Mouse (Mus musculus): ENCODE results near the gene Aknad1.

The Aknad1 gene

DNA sequence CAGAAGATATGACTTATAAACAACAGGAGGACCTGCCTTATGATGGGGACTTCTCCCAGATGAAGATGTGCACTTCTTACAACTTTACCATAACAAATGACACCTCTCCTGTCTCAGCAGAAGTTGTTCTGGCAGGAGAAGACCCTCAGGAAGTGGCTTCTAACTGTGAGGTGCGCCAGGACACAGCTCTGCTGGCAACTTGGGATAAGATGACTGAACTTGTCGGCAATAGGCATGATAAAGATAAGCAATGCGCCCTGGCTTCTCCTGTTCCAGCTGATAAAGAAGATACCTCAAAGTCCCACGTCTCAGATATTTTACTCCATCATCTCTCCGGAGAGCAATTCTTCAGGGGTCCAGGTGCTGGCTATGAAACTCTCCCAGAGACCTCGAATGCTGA, 12.2 kb downstream of the Aknad1 start:
- no peak for DNase-seq (ENCODE audit: low spot score)

DNA sequence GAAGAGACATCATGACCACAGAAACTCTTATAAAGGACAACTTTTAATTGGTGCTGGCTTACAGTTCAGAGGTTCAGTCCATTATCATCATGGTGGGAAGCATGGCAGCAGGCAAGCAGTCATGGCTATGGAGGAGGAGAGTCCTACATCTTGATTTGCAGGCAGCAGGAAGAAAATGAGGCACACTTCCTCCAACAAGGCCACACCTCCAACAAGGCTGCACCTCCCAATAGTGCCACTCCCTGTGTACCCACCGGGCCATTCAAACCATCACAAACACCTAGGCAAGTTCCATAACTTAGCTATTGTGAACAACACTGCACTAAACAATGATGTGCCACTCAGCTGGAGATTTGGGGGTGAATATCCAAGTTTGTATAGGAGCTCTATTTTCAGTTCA, 15.1 kb downstream of the Aknad1 start:
- DNase-seq (ENCODE audit: low spot score) = no peak

GRCm38 (mm10) chr3:108755542-108755941, 16.1 kb downstream of the Aknad1 start:
- DNase-seq (ENCODE audit: low spot score) = no peak

DNA sequence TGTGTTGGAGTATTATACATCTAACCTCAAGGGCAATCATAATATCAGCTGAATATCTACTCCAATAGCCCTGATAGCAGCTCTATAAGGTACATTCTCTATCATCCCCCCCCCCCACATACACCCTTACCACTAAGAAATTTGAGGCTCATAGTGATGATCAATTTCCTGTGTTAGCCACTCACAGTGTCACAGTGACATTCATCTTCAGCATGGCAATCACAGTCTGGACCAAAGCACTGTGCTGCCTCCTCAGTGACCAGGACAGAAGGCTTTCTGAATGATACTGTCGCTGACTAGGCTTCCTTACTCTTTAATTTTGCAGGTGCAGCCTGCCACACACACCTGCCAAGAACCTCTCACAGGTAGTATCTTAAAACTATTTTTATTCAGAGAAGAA, 16.7 kb downstream of the Aknad1 start:
- no peak for DNase-seq (ENCODE audit: low spot score)

DNA sequence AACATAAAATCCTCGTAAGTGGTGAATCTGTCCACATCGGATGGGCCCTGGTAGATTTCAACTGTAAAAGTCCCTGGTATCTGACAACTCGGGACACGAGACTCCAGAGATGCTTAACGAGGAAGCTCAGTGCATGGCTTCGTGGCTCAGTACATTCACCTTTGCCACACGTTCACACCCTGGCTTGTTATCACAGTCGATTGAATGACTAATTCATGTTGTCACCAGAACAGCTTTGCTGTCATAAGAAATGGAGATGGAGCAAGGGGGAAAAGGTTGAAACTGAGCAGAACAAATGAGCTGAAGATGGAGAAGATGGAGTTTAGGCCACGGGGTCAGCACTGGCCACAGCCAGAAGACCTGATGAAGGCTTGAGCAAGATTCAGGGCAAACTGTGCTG, 18.1 kb downstream of the Aknad1 start:
- DNase-seq (ENCODE audit: low spot score) = no peak

GRCm38 (mm10) chr3:108759566-108760420, 20.3 kb downstream of the Aknad1 start:
- no peak for DNase-seq (ENCODE audit: low spot score)

GRCm38 (mm10) chr3:108762597-108763111, 23.2 kb downstream of the Aknad1 start:
- DNase-seq (ENCODE audit: low spot score) = no peak

- no peak for DNase-seq (ENCODE audit: low spot score)
Observed at GRCm38 (mm10) chr3:108763691-108764090, 24.2 kb downstream of the Aknad1 start.

DNA sequence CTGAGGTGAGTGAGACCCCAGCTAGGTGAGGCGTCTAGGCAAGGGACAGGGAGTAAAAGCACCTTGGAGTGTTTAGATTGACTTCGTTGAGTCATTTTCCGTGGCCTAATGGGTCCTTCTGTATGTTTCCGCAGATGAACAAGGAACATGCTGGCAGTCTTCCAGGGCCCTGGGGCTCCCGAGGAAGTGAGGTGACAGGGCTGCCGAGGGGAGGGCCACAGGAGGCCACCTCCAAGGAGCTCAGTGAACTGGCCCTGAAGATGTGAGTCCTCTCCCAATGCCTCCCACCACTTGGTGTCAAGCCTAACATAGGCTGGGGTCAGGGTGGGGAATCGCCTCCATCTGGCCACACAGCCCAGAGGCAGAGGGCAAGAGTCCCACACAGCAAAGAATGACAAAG, 25.5 kb downstream of the Aknad1 start:
- no peak for DNase-seq (ENCODE audit: low spot score)

DNA sequence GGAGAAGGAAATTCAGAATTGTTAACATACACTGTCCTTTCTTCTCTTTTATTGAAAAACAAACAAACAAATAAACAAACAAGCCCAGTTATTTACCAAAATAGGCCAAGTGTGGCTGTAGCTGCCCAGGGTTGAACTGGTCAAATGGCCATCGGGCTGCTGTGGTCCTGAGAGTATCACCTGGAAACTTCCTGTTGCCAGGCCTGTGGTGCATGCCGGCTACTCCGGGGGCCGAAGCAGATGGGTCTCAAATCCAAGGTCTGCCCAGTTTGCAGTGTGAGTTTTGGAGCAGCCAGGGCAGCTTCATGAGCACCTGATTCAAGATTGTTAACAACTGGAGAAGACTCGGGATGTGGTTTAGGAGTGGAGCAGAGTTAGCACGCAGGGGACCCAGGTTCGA, 26.0 kb downstream of the Aknad1 start:
- DNase-seq (ENCODE audit: low spot score) = no peak

- no peak for DNase-seq (ENCODE audit: low spot score)
Observed at GRCm38 (mm10) chr3:108766943-108767342, 27.5 kb downstream of the Aknad1 start.

GRCm38 (mm10) chr3:108767416-108767815, 28.0 kb downstream of the Aknad1 start:
- DNase-seq (ENCODE audit: low spot score) = no peak

GRCm38 (mm10) chr3:108769547-108769946, 30.1 kb downstream of the Aknad1 start:
- no peak for DNase-seq (ENCODE audit: low spot score)

DNA sequence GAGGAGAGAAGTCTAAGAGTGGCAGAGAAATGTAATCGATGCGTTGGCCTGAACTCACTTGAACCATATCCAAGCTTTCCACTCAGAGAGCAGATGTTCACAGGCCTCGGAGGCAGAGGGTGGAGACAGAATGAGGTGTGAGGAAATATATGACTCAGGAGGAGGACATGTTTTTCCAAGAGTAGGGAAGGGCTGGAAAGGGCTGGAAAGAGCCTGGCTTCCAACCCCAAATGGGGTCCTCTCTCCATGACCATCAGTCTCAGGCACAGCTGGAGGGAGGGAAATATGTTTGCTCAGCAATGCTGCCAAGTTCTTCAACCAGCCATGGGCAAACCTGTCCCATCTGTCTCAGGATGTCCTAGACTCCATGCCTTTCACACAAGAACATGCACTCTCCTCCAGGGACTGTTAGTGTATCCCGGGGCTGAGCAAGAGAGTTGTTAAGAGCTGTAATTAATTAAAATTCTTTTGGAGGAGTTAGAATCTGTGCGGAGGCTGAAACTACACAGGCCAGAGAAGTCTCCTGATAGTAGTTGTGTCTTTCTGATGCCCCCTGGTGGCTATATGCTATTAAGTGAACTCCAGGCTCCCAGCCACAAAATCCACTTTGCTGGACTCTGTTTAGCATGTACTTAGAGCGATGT, 31.4 kb downstream of the Aknad1 start:
- DNase-seq (ENCODE audit: low spot score) = peak; percentile 56

DNA sequence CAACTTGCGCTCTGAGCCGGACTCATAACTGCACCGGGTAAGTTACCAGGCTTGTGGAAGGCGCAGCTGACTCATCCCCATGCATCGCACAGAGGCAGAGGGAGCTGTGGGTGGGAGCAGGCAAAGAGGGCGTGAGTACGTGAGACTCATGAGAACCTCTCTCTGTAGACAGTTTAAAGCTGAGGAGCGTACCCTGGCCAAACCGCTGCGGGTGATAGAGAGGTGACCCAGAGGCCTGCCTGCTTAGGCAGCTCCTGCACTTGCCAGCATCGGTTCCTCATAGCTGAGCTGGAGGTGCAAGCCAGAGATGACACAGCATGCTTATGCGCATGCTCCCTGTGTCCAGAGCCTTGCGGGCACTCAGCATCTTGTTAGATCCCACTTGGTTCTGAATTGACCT, 32.8 kb downstream of the Aknad1 start:
- peak; percentile 34 for DNase-seq (ENCODE audit: low spot score)

DNA sequence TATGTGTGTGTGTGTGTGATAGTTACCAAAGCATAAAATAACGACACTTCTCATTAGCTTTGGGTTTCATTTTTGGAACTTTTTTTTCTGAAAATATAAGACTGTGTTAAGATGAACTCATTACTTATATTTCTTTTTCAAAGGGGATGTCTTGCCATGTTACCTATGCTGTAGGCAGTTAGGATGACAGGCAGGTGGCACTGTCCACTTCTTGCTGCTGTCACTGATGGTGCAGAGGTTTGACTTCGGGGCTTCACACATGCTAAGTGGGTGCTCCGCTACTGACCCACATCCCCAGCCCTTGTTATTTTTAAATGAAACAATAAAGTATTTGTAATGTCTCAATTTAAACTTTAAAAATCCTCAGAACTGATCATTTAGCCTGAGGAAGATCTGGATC, 33.4 kb downstream of the Aknad1 start:
- DNase-seq (ENCODE audit: low spot score) = no peak

- no peak for DNase-seq (ENCODE audit: low spot score)
Observed at GRCm38 (mm10) chr3:108778761-108779540, 39.5 kb downstream of the Aknad1 start.

GRCm38 (mm10) chr3:108781238-108781883, 41.9 kb downstream of the Aknad1 start:
- DNase-seq (ENCODE audit: low spot score) = peak; percentile 45

- DNase-seq (ENCODE audit: low spot score) = no peak
Observed at GRCm38 (mm10) chr3:108781884-108782270, 42.4 kb downstream of the Aknad1 start.

DNA sequence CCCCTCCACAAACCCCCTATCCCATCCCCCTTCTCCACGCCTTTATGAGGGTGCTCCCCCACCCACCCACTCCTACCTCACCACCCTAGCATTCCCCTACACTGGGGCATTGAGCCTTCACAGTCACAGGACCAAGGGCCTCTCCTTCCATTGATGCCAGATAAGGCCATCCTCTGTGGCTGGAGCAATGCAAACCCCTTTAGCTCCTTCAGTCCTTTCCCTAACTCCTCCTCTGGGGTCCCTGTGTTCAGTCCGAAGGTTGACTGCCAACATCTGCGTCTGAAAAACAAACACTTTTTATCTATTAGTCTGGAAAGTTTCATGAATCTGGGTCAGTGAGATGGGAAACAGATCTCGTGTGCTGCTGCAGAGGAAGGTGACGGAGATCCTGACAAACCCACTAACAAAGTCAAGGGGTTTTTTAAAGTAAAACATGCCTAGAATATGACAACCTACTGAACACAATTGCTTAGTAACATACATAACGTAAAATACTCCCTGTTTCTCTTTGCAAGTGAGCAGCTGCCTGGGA, 43.0 kb downstream of the Aknad1 start:
- DNase-seq (ENCODE audit: low spot score) = no peak

DNA sequence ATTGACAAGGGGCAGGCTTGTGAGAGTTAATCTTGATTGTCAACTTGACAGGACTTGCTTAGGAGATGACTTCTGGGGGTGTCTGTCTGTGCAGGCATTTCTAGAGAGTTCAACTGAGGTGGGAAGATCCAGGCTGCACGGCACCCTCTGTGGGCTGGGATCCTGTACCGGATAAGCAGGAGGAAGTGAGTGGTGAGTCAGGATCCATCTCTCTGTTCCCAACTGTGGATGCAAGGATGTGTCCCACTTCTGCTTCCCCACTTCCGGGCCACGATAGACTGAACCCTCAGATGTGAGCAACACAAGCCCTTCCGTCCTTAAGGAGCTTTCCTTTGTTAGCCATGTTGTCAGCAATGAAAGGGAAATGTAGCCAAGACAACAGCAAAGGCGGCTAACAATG, 47.1 kb downstream of the Aknad1 start:
- no peak for DNase-seq (ENCODE audit: low spot score)

All from urinary bladder, postnatal 25 days (tissue).